Mouse (Mus musculus) testis, adult 2 months (tissue): ENCODE measurements around the gene Pzp. TPM values are rescaled to one million over a fixed set of nuclear protein-coding genes. Genes with fewer than 3 reads are reported as not detected.

Experiments
- H3K27ac ChIP-seq: fragments of 200-500 bp; 2 replicates; pipeline ENCODE4 v1.5.1; 2012; ENCODE audit warnings: low read depth, low read length; ENCODE audit not compliant: control insufficient read depth, insufficient read depth
- H3K27me3 ChIP-seq: fragments of 200-500 bp; 2 replicates; pipeline ENCODE4 v1.6.1; 2012; ENCODE audit warnings: mild to moderate bottlenecking, low read length, moderate library complexity; ENCODE audit not compliant: control insufficient read depth, insufficient read depth
- H3K36me3 ChIP-seq: fragments of 200-500 bp; 2 replicates; pipeline ENCODE4 v1.6.1; 2012; ENCODE audit warnings: mild to moderate bottlenecking, low read length; ENCODE audit not compliant: control insufficient read depth, insufficient read depth
- H3K4me1 ChIP-seq: fragments of 200-500 bp; 2 replicates; pipeline ENCODE4 v1.6.1; 2012; ENCODE audit warnings: low read length; ENCODE audit not compliant: control insufficient read depth, insufficient read depth
- H3K4me3 ChIP-seq: fragments of 200-500 bp; 2 replicates; pipeline ENCODE4 v1.5.1; 2012; ENCODE audit warnings: low read depth, mild to moderate bottlenecking, low read length, moderate library complexity, mixed read lengths; ENCODE audit not compliant: control insufficient read depth
- CTCF ChIP-seq: fragments of 200-500 bp; IDR thresholded peaks from 2 replicates; pipeline ENCODE4 v1.5.1; 2012; ENCODE audit warnings: low read depth, mild to moderate bottlenecking, inconsistent platforms, low read length, moderate library complexity; ENCODE audit not compliant: control insufficient read depth, insufficient read depth, insufficient replicate concordance
- POLR2A ChIP-seq: fragments of 200-500 bp; IDR thresholded peaks from 2 replicates; pipeline ENCODE4 v1.6.1; 2012; ENCODE audit warnings: low read depth, mild to moderate bottlenecking, inconsistent platforms, low read length, moderate library complexity; ENCODE audit not compliant: control insufficient read depth
- polyA plus RNA-seq: library from polyadenylated mRNA; depleted of rRNA; stranded (reverse); fragments of >200 nt; gene quantifications from 2 replicates; pipeline ENCODE4 v1.2.3, GENCODE M21; 2012; rRNA removed

Pzp gene
- polyA plus RNA-seq, 1 experiment, result 2.0 TPM

GRCm38 (mm10) chr6:128435474-128435873 is 91.0 kb downstream of the Pzp start:
- H3K27me3 ChIP-seq, result no peaks in the 10 kb centered on the region
- H3K27ac ChIP-seq, result 0 out of 2 replicates have a peak overlapping the region, but pooled peaks have one; percentile 35
- peaks cover 3% of the 10 kb centered on the region; the same call in 1 of the 2 replicates for H3K4me1 ChIP-seq
- peaks cover 3% of the 10 kb centered on the region for H3K36me3 ChIP-seq
- no peak overlapping the region for H3K4me3 ChIP-seq
- no peak for TF ChIP-seq POLR2A
- no peak for TF ChIP-seq CTCF

Other genes with a start within 250 kb of the Pzp start
- 0.05 and 0.25 TPM in 2 replicates for gene Tead4, start 225.9 kb downstream of the Pzp start, polyA plus RNA-seq
- gene Tulp3, start 170.9 kb downstream of the Pzp start, polyA plus RNA-seq, result 4.4 and 5.4 TPM in 2 replicates
- 41.5 and 47.9 TPM in 2 replicates for gene Rhno1, start 163.8 kb downstream of the Pzp start, polyA plus RNA-seq
- gene Foxm1, start 163.8 kb downstream of the Pzp start, polyA plus RNA-seq, result 126 and 128 TPM in 2 replicates
- 44.5 and 49.1 TPM in 2 replicates for gene Tex52, start 151.3 kb downstream of the Pzp start, polyA plus RNA-seq
- not detected in 2 replicates for gene Gm44596, start 151.2 kb downstream of the Pzp start, polyA plus RNA-seq
- 1.6 and 1.9 TPM in 2 replicates for gene Nrip2, start 127.4 kb downstream of the Pzp start, polyA plus RNA-seq
- 13.8 and 15.7 TPM in 2 replicates for gene Itfg2, start 101.8 kb downstream of the Pzp start, polyA plus RNA-seq
- 342 and 357 TPM in 2 replicates for gene Fkbp4, start 88.0 kb downstream of the Pzp start, polyA plus RNA-seq
- 0.17 and 0.87 TPM in 2 replicates for gene A2ml1, start 54.9 kb upstream of the Pzp start, polyA plus RNA-seq
- gene Klrb1a, start 96.8 kb upstream of the Pzp start, polyA plus RNA-seq, result 0.19 TPM in 1 of 2 replicates, not detected in the other
- 0.10 TPM in 2 replicates for gene Clec2h, start 135.7 kb upstream of the Pzp start, polyA plus RNA-seq
- 19.1 and 37.2 TPM in 2 replicates for gene Klrb1, start 196.3 kb upstream of the Pzp start, polyA plus RNA-seq